Mouse (Mus musculus) ovary, adult 18-20 months (tissue): ENCODE data around the gene Cyba.

Source experiments
- DNase-seq: peaks from one replicate; pipeline ENCODE4 v3.0.0; 2022; ENCODE audit warnings: low spot score, mixed read lengths

The Cyba gene

GRCm38 (mm10) chr8:122432443-122433268 lies at the start of gene Cyba:
Gene Cyba (minus strand): TSS chr8:122432930.
- peak; percentile 60 for DNase-seq

- DNase-seq: no peak
These were observed 49.7 kb upstream of the Cyba start for GRCm38 (mm10) chr8:122482448-122482847.

GRCm38 (mm10) chr8:122475580-122476320 lies 43.0 kb upstream of the Cyba start, which contains the start of the genes Rnf166 and Ctu2:
Gene Rnf166 (minus strand): TSS chr8:122476064.
Gene Ctu2 (plus strand): TSS chr8:122476143.
- peak; percentile 83 for DNase-seq

GRCm38 (mm10) chr8:122474951-122475560 lies 42.3 kb upstream of the Cyba start:
- peak; percentile 68 for DNase-seq

- no peak for DNase-seq
These were observed 41.2 kb upstream of the Cyba start for GRCm38 (mm10) chr8:122473911-122474421.

- DNase-seq: no peak
These were observed 38.0 kb upstream of the Cyba start for GRCm38 (mm10) chr8:122470691-122471090.

GRCm38 (mm10) chr8:122469965-122470364 lies 37.2 kb upstream of the Cyba start:
- no peak for DNase-seq

- no peak for DNase-seq
These were observed 36.7 kb upstream of the Cyba start for GRCm38 (mm10) chr8:122469407-122469806.

GRCm38 (mm10) chr8:122467816-122468215 lies 35.1 kb upstream of the Cyba start:
- no peak for DNase-seq

- no peak for DNase-seq
These were observed 32.3 kb upstream of the Cyba start for GRCm38 (mm10) chr8:122464985-122465384.

- DNase-seq: no peak
These were observed 31.2 kb upstream of the Cyba start for GRCm38 (mm10) chr8:122463651-122464640.

- DNase-seq: no peak
These were observed 29.8 kb upstream of the Cyba start for GRCm38 (mm10) chr8:122462510-122462909.

- DNase-seq: no peak
These were observed 28.9 kb upstream of the Cyba start for GRCm38 (mm10) chr8:122461473-122462148.

- no peak for DNase-seq
These were observed 28.1 kb upstream of the Cyba start, which contains the start of gene Snai3 for GRCm38 (mm10) chr8:122460524-122461472. Gene Snai3 (minus strand): TSS chr8:122460733.

- no peak for DNase-seq
These were observed 27.3 kb upstream of the Cyba start for GRCm38 (mm10) chr8:122459990-122460389.

GRCm38 (mm10) chr8:122459218-122459900 lies 26.6 kb upstream of the Cyba start:
- no peak for DNase-seq

- DNase-seq: no peak
These were observed 24.4 kb upstream of the Cyba start for GRCm38 (mm10) chr8:122457171-122457570.

GRCm38 (mm10) chr8:122454409-122454808 lies 21.7 kb upstream of the Cyba start:
- DNase-seq: no peak

GRCm38 (mm10) chr8:122452154-122452553 lies 19.4 kb upstream of the Cyba start:
- DNase-seq: no peak
